Mouse (Mus musculus) cerebellum, adult (tissue): ENCODE data around the gene Atp6v0e2.

Experiments
- ATAC-seq: cut with Nextera tagmentation; 2 replicates; pipeline ENCODE4 v1.9.2; 2017; ENCODE audit warnings: mild to moderate bottlenecking, moderate library complexity, mixed read lengths; ENCODE audit not compliant: insufficient number of reproducible peaks, low FRiP score, low TSS enrichment

The Atp6v0e2 gene

DNA sequence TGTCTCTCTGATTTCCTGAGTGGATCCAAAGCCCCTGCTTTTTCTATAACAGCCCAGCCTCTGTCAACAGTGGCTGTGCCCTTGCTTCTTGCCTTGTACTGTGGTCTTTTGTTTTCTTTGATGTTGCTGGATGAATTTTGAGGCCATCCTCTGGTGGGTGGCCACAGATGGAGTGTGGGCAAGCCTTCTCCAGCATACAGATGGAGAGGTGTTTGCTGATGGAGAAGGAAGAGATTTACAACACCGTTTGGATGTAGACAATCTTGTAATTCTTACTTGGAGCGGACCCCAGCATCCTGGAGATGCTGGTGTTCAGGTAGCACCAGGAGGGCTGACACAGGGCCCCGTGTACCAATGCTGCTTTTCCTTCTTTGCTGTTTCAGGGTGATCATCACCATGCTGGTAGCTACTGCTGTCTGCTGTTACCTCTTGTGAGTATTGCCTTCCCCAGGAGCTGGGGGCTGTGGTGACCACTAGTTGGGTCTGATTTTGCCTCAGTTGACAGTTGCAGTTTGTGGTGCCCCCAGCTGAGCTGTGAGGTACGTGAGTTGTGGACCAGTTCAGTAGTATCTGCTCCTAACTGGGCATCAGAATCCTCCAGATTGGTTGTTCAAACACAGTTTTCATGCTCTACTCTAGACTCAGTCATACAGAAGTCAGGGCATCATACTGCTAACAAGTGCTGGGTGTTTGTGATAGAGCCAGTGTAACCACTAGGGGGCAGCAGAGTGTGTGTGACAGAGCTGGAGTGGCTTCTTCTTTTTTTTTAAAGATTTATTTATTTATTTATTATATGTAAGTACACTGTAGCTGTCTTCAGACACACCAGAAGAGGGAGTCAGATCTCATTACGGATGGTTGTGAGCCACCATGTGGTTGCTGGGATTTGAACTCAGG is 1.7 kb downstream of the Atp6v0e2 start:
- ATAC-seq: no peak

DNA sequence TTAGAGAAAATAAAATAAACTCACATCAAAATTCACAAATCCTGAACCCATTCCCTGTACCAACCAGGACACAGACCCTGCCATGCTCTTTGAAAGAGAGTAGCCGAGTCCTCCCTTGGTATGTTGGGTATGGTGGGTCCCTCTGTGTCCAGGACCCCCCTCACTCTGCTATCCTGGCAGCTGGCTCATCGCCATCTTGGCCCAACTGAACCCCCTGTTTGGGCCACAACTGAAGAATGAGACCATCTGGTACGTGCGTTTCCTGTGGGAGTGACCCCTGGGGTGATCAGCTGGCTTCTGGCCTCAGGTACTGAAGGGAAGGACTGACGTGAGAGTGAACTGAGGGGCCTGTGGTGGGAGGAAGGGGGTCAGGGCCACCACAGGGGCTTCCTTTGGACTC is 2.4 kb downstream of the Atp6v0e2 start:
- ATAC-seq: no peak

GRCm38 (mm10) chr6:48540721-48541120 is 3.3 kb downstream of the Atp6v0e2 start:
- no peak for ATAC-seq

- ATAC-seq: no peak
These were observed 4.4 kb downstream of the Atp6v0e2 start for GRCm38 (mm10) chr6:48541560-48542450.

DNA sequence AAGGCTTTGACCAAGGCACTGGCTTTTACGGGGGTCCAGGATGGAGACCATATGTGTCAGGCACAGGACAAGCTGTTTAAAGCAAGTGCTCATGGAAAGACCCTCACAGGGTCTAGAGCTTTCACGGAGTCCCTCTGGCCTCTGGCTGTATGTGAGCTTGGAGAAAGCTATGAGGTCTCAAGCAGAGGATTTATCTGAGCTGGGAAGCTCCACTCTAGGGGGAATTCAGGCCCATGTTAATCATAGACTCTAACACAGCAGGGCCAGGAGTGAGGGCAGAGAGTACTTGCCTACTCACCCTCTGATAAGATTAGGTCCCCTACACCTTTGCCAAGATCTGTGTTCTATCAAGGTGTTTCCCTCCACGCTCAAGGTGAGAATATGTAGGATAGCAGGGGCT is 5.2 kb downstream of the Atp6v0e2 start:
- ATAC-seq: no peak

- ATAC-seq: no peak
These were observed 7.8 kb downstream of the Atp6v0e2 start for GRCm38 (mm10) chr6:48545251-48545650.

DNA sequence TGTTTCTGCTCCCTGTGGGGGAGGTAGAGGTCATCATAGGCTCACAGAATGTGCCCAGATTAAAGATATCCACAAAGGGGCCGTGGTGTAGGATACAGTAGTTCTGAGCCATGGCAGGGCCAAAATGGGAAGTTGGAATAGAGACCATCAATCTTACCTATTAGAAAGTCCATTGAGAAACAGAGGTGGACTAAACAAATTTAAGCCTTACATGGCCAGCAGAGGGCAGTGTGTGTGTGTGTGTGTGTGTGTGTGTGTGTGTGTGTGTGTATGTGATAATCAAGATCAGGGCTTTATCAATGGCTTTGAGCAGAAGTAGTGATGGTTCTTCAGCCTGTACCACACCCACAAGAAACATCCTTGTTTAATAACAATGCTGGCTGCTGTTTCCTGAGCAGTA is 8.9 kb downstream of the Atp6v0e2 start:
- no peak for ATAC-seq

DNA sequence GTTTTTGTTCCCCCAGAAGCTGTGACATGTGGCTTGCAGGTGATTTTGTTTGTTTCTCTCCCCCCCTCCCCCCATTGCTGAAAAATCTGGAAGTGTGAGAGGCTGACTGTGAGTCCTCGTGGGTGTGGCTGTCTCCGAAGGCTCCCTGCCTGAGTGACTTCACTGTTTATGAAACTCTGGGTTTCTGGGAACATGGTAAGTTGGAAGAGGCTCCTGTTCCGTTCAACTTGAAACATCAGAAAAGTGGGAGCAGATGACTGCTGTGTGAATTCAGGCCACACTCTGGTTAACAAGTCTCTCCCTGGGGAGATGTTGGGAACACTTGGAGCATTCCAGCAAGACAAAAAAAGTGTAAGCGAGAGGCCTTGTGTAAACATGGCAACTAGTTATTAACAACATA is 9.4 kb downstream of the Atp6v0e2 start:
- no peak for ATAC-seq

GRCm38 (mm10) chr6:48548314-48548713 is 10.9 kb downstream of the Atp6v0e2 start:
- ATAC-seq: no peak

DNA sequence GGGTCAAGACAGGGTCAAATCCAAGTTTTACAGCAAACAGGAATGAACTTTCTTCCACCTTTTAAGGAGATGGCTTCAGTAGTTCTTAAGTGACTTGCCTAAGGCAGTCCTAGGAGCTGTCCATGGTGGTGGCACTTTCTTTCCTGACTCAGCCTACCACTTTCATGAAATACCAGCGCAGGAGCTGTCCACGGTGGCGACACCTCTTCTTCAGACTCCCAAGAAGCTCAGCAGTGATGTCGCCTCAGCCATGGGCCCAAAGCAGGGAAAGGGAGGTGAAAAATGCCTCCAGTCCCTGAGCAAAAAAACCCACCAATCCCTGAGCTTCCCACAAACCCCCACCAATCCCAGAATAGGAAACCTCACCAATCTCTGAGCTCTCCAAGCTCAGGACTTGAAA is 15.5 kb downstream of the Atp6v0e2 start:
- ATAC-seq: no peak

- ATAC-seq: 0 out of 2 replicates have a peak, but pooled peaks have one; percentile 0
These were observed 16.4 kb downstream of the Atp6v0e2 start for GRCm38 (mm10) chr6:48553819-48554218.

DNA sequence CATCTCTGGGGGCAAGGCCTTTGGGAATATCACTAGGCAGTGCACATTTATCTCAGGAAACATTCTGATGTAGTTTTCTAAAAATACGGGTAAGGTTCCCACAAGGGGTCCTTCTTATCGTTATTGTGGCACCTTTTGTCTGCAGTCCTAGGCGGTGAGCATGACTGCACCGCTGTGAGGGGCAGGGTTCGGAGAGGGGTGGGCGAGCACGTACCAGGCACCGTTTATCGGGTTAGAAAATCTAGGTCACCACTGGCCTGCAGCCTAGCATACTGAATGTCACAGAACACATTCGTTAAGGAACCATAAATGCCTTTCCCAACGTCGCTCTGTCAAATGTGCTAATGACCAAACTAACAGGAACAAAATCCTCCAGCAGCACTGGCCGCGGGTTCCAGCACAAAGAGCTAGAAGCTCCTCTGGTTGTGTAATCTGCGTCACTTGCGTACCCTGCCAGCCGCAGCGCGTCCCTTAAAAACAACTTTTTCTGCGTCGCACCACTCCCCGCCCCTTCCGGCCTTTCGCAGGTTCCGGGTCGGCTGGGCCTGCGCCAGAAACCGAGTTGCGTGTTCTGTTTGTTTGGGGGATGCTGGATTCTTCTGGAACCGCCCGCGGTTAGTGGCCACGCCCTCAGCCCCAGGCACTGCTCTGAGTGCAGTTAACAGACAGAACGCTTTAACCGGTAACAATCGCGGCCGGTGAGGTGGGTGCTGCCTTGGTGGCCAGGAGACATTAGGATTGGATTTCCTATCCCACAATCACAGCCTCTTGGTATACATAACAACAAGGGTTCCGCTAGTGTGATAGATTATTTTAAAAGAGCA is 17.1 kb downstream of the Atp6v0e2 start, which contains the start of gene Lrrc61:
Lrrc61 (plus strand) TSS at position 517 of the 824 bp plus-strand sequence.
- peak; percentile 82 for ATAC-seq

- peak; percentile 83 for ATAC-seq
These were observed 17.9 kb downstream of the Atp6v0e2 start for GRCm38 (mm10) chr6:48555104-48555890.

DNA sequence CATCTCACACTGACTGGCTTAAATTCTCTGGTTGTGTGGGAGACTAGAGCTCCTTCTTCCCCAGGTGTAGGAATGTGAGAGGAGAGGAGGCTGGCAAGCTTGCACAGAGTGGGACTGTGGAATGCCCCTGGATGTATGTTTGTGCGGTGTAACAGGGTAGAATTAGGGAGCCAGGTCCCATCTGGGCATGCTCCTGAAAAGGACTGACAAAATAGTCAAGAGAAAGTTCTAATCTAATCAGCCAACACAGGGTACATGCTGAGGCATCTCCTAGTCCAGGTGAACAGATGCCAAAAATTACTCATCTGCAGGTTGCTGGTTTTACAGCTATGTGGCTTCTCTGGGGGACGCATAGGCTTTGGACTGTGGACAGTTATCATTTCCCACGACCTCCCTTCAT is 18.5 kb downstream of the Atp6v0e2 start:
- no peak for ATAC-seq

DNA sequence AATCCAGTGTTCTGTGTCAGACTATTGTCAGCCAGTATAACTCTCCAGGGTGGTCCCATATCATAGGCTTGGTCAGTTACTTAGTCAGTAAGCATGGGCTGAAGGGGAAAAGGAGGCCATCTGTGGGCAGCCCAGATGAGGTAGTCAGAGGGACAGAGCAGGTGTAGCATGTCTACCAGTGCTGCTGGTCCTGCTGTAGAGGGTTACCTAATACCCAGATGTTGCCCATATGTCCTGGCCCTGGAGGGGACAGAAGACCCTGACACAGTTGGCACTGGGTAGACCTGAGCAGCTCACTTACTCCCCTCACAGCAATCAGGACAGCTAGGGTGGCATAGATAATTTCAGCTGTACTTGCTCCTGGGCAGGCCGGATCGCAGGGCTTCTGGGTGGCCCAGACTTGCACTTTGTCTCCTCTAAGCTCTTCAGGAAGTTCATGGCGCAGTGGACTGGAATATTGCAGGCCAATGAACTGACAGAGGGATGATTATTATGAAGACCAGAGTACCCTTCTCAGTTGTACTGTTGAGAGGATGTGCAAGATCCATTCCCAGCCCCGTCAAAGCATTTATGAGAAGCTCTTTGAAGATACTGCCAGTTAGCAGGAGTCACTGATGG is 28.4 kb downstream of the Atp6v0e2 start:
- ATAC-seq: no peak

- no peak for ATAC-seq
These were observed 28.9 kb downstream of the Atp6v0e2 start for GRCm38 (mm10) chr6:48566312-48566711.

DNA sequence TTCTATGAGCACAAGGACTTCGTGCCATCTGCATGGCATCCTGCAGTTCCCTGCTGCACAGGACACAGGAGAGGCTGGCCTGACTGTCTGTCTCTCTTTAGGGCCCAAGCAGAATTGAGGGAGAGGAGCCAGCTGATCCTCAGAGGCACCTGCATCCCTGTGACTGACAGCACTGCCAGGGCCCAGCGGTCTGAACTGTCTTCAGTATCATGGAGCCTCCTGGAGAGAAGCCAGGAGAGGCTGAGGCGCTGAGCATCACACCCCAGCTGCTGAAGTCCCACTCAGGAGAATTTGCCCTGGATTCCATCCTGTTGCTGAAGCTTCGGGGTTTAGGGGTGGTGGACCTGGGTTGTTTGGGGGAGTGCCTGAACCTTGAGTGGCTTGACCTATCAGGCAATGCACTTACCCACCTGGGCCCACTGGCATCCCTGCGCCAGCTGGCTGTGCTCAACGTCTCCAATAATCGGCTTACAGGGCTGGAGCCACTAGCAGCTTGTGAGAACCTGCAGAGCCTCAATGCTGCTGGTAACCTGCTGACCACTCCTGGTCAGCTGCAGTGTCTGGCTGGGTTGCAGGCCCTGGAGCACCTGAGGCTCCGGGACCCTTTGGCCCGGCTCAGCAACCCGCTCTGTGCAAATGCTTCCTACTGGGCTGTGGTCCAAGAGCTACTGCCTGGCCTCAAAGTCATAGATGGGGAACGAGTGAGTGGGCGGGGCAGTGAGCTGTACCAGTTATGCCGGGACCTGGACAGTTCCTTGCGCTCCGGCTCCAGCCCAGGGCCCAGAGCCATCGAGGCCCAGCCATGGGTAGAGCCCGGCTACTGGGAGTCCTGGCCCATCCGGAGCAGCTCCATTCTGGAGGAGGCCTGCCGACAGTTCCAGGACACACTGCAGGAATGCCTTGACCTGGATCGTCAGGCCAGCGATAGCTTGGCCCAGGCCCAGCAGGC is 30.9 kb downstream of the Atp6v0e2 start:
- peak; percentile 72 for ATAC-seq
